In genomic region chr15:67031866-67032526, GRCm38 (mm10) we compare ENCODE assay signal across 30 mouse cellular contexts.
DNase-seq lines count a peak whose midpoint lies in the region; ATAC-seq and TF ChIP-seq lines count a peak whose summit lies in the region.
"Had no signal": no experiment of that assay in that cellular context is flagged by ENCODE, and none has a peak within 500 bp of the region (broad histone marks: within the 10 kb centered on the region; RNA-seq: fewer than 3 reads in every experiment).

No protein-coding gene starts in this region.

- no peaks in the 10 kb centered on the region for H3K36me3 ChIP-seq in forebrain, embryonic 15.5 days
- no peaks in the 10 kb centered on the region for H3K36me3 ChIP-seq in forebrain, embryonic 11.5 days (ENCODE audit: control insufficient read depth, insufficient read depth, low read length)
- H3K36me3 ChIP-seq: embryonic facial prominence, embryonic 12.5 days; heart, embryonic 12.5 days; kidney, embryonic 15.5 days; limb, embryonic 12.5 days; lung, embryonic 15.5 days; midbrain, embryonic 13.5 days; neural tube, embryonic 12.5 days had no signal

- H3K9me3 ChIP-seq in forebrain, embryonic 15.5 days: no peaks in the 10 kb centered on the region
- H3K9me3 ChIP-seq in forebrain, embryonic 11.5 days (ENCODE audit: control insufficient read depth, low read length): no peaks in the 10 kb centered on the region
- H3K9me3 ChIP-seq: embryonic facial prominence, embryonic 12.5 days; heart, embryonic 12.5 days; kidney, embryonic 15.5 days; limb, embryonic 12.5 days; lung, embryonic 15.5 days; megakaryocyte, embryonic 14.5 days; midbrain, embryonic 13.5 days; neural tube, embryonic 12.5 days had no signal

- H3K4me2 ChIP-seq in forebrain, embryonic 15.5 days (replicated peaks): no peak overlapping the region
- no peak overlapping the region for H3K4me2 ChIP-seq in forebrain, embryonic 11.5 days (ENCODE audit: low read depth, low read length, severe bottlenecking)
- H3K4me2 ChIP-seq: embryonic facial prominence, embryonic 12.5 days; heart, embryonic 12.5 days; hindbrain, embryonic 14.5 days; kidney, embryonic 15.5 days; limb, embryonic 12.5 days; liver, embryonic 11.5 days; lung, embryonic 15.5 days; midbrain, embryonic 13.5 days; neural tube, embryonic 12.5 days had no signal

- TF ChIP-seq POLR2A in brain, embryonic 14.5 days (IDR thresholded peaks at IDR 0.05; ENCODE audit: borderline replicate concordance, extremely low read depth, insufficient read depth, insufficient read length, poor library complexity, severe bottlenecking): no peak

- TF ChIP-seq CTCF in brain, embryonic 14.5 days (IDR thresholded peaks at IDR 0.05; ENCODE audit: borderline replicate concordance, extremely low read depth, insufficient read depth, insufficient read length): no peak

- no peaks in the 10 kb centered on the region for H3K4me1 ChIP-seq in forebrain, embryonic 15.5 days
- H3K4me1 ChIP-seq in forebrain, embryonic 11.5 days (replicated peaks; ENCODE audit: control insufficient read depth, insufficient read depth, low read length): no peaks in the 10 kb centered on the region
- H3K4me1 ChIP-seq: embryonic facial prominence, embryonic 12.5 days; kidney, embryonic 15.5 days; limb, embryonic 12.5 days; lung, embryonic 15.5 days; midbrain, embryonic 13.5 days; neural tube, embryonic 12.5 days had no signal

- no peak for DNase-seq in forebrain, embryonic 11.5 days (ENCODE audit: low spot score)
- peak; percentile 36 for DNase-seq in layer of hippocampus, adult 11-12 months (ENCODE audit: low spot score)
- DNase-seq in layer of hippocampus, postnatal 10 days (ENCODE audit: low spot score in 2 of 2): no peak
- peak; percentile 25 for DNase-seq in brain, embryonic 14.5 days (ENCODE audit: low read depth)
- DNase-seq in natural killer cell, adult 2 months (ENCODE audit: low spot score in 2 of 2): no peak
- DNase-seq: adrenal gland, postnatal 10 days; cerebellum, adult 11-12 months; cerebellum, adult 9-11 months; embryo, embryonic 11 days; gastrocnemius, postnatal 25 days; heart, adult 2 months; kidney, adult 18-20 months; right cerebral cortex, postnatal 4 days; thymus, adult 18-20 months; thymus, postnatal 36 days had no signal

- no peaks in the 10 kb centered on the region for H3K27me3 ChIP-seq in forebrain, embryonic 15.5 days
- H3K27me3 ChIP-seq in forebrain, embryonic 11.5 days (ENCODE audit: control insufficient read depth, insufficient read depth, low read length): no peaks in the 10 kb centered on the region
- H3K27me3 ChIP-seq: embryonic facial prominence, embryonic 12.5 days; heart, embryonic 12.5 days; kidney, embryonic 15.5 days; limb, embryonic 12.5 days; lung, embryonic 15.5 days; megakaryocyte, embryonic 14.5 days; midbrain, embryonic 13.5 days; neural tube, embryonic 12.5 days; Patski had no signal

- H3K4me3 ChIP-seq in forebrain, embryonic 15.5 days: no peak overlapping the region
- H3K4me3 ChIP-seq in forebrain, embryonic 11.5 days (ENCODE audit: low read depth, low read length): no peak overlapping the region
- H3K4me3 ChIP-seq: embryonic facial prominence, embryonic 12.5 days; heart, adult 2 months; heart, embryonic 12.5 days; kidney, embryonic 15.5 days; layer of hippocampus, adult 2 months; limb, embryonic 12.5 days; lung, embryonic 15.5 days; megakaryocyte, embryonic 14.5 days; midbrain, embryonic 13.5 days; neural tube, embryonic 12.5 days had no signal

- H3K9ac ChIP-seq in forebrain, embryonic 15.5 days (replicated peaks): no peak overlapping the region
- H3K9ac ChIP-seq in forebrain, embryonic 11.5 days (ENCODE audit: low read length): no peak overlapping the region
- H3K9ac ChIP-seq: embryonic facial prominence, embryonic 12.5 days; heart, embryonic 12.5 days; hindbrain, embryonic 14.5 days; kidney, embryonic 15.5 days; limb, embryonic 12.5 days; lung, embryonic 15.5 days; midbrain, embryonic 13.5 days; neural tube, embryonic 12.5 days had no signal

- H3K27ac ChIP-seq in forebrain, embryonic 15.5 days (replicated peaks): no peak overlapping the region
- H3K27ac ChIP-seq in forebrain, embryonic 11.5 days (ENCODE audit: low read depth, low read length): no peak overlapping the region
- H3K27ac ChIP-seq: embryonic facial prominence, embryonic 12.5 days; heart, adult 2 months; hindbrain, embryonic 14.5 days; kidney, embryonic 15.5 days; layer of hippocampus, adult 2 months; limb, embryonic 12.5 days; lung, embryonic 15.5 days; midbrain, embryonic 13.5 days; neural tube, embryonic 12.5 days; stomach, postnatal 0 days had no signal

- 79% methylated on average over 11 of the region's 11 CpGs for WGBS in forebrain, embryonic 15.5 days
- 90% methylated on average over 11 of the region's 11 CpGs for WGBS in forebrain, embryonic 11.5 days

- 0 out of 2 replicates have a peak, but pooled peaks have one; percentile 32 for ATAC-seq in forebrain, embryonic 15.5 days (replicated peaks)
- ATAC-seq in forebrain, embryonic 11.5 days (replicated peaks; ENCODE audit: low FRiP score): no peak
- ATAC-seq in monocyte, adult 5-6 weeks (replicated peaks; ENCODE audit: insufficient number of reproducible peaks, low FRiP score, low TSS enrichment, poor library complexity, severe bottlenecking): peak; percentile 79
- ATAC-seq: midbrain, embryonic 13.5 days; Patski had no signal

Comparison
In these comparisons a context has a peak if more than half of its experiments do, and no peak if none do; other contexts are left out.
1. DNase-seq: peak in layer of hippocampus, adult 11-12 months (single experiment) and brain, embryonic 14.5 days (single experiment); none in forebrain, embryonic 11.5 days (single experiment), layer of hippocampus, postnatal 10 days (0 of 2) and natural killer cell, adult 2 months (0 of 2).